ENCODE assay signal across 21 mouse cellular contexts in genomic region chr2:28895876-28896275, GRCm38 (mm10). TPM values are rescaled to one million over a fixed set of nuclear protein-coding genes. Genes with fewer than 3 reads are reported as not detected.
"Had no signal": no experiment of that assay in that cellular context is flagged by ENCODE, and none has a peak within 500 bp of the region (broad histone marks: within the 10 kb centered on the region; RNA-seq: fewer than 3 reads in every experiment).

No protein-coding gene starts in this region.

- H3K4me2 ChIP-seq: liver, embryonic 12.5 days; lung, embryonic 15.5 days; midbrain, embryonic 11.5 days; midbrain, embryonic 13.5 days; midbrain, embryonic 15.5 days; neural tube, embryonic 12.5 days had no signal

- DNase-seq: retina, postnatal 1 day; right cerebral cortex, adult 18-20 months; right cerebral cortex, postnatal 25 days; right cerebral cortex, postnatal 4 days; spleen, adult 18-20 months; thymus, adult 18-20 months; thymus, postnatal 14 days; thymus, postnatal 36 days had no signal

- H3K4me1 ChIP-seq: megakaryocyte, embryonic 14.5 days; neural tube, embryonic 12.5 days had no signal

- H3K9ac ChIP-seq: liver, embryonic 12.5 days; liver, embryonic 14.5 days; lung, embryonic 15.5 days; midbrain, embryonic 13.5 days; midbrain, embryonic 15.5 days; neural tube, embryonic 12.5 days had no signal

- H3K27me3 ChIP-seq: liver, embryonic 12.5 days; lung, embryonic 15.5 days; megakaryocyte, embryonic 14.5 days; neural tube, embryonic 12.5 days had no signal

- H3K36me3 ChIP-seq: midbrain, embryonic 15.5 days had no signal

- H3K9me3 ChIP-seq: liver, embryonic 12.5 days; lung, embryonic 15.5 days; megakaryocyte, embryonic 14.5 days; midbrain, embryonic 13.5 days; midbrain, embryonic 15.5 days; neural tube, embryonic 12.5 days had no signal

- ATAC-seq: liver, embryonic 12.5 days; midbrain, embryonic 13.5 days; midbrain, embryonic 15.5 days had no signal

- H3K4me3 ChIP-seq: liver, embryonic 12.5 days; lung, embryonic 15.5 days; megakaryocyte, embryonic 14.5 days; midbrain, embryonic 13.5 days; midbrain, embryonic 15.5 days; neural tube, embryonic 12.5 days had no signal

- H3K27ac ChIP-seq: liver, embryonic 12.5 days; liver, embryonic 14.5 days; lung, embryonic 15.5 days; macrophage; midbrain, embryonic 13.5 days; midbrain, embryonic 15.5 days; neural tube, embryonic 12.5 days had no signal

RNA-seq across cellular contexts. Expression of gene Barhl1, which starts 20.6 kb away (rescaled TPM):
- polyA plus RNA-seq: liver, embryonic 12.5 days; liver, embryonic 14.5 days; liver, embryonic 16.5 days; lung, embryonic 15.5 days; macrophage; small intestine, adult 2 months; stomach, embryonic 16.5 days; thymus, postnatal 0 days had no signal
